Mouse (Mus musculus): ENCODE data around the gene Esam. TPM values are rescaled to one million over a fixed set of nuclear protein-coding genes. Genes with fewer than 3 reads are reported as not detected.

Gene Esam
- polyA plus RNA-seq, 1 experiment from 2014 or later, result 152 TPM

GRCm38 (mm10) chr9:37530888-37531705, 3.2 kb downstream of the Esam start:
- H3K4me3 ChIP-seq (ENCODE audit: low read depth, low read length), result peak overlapping the region; percentile 39
- peaks cover 27% of the 10 kb centered on the region for H3K27me3 ChIP-seq (ENCODE audit: insufficient read depth, low read length)
- DNase-seq (peak; percentile 89), ATAC-seq (ENCODE audit: insufficient read depth) (peak; percentile 81)
- 4% methylated on average over 31 of the region's 31 CpGs for WGBS
- peak; percentile 69 for TF ChIP-seq CTCF (IDR thresholded peaks at IDR 0.05; ENCODE audit: low read depth)
- H3K4me1 ChIP-seq (ENCODE audit: insufficient read depth), result peaks cover 19% of the 10 kb centered on the region
- no peaks in the 10 kb centered on the region; the same call in 1 of the 2 replicates for H3K36me3 ChIP-seq (ENCODE audit: insufficient read depth)
- peak overlapping the region; percentile 53 for H3K9ac ChIP-seq
- peak overlapping the region; percentile 61 for H3K4me2 ChIP-seq
- peak overlapping the region; percentile 81 for H3K27ac ChIP-seq (ENCODE audit: low read depth)
- no peaks in the 10 kb centered on the region for H3K9me3 ChIP-seq (ENCODE audit: low read depth, low read length)

DNA sequence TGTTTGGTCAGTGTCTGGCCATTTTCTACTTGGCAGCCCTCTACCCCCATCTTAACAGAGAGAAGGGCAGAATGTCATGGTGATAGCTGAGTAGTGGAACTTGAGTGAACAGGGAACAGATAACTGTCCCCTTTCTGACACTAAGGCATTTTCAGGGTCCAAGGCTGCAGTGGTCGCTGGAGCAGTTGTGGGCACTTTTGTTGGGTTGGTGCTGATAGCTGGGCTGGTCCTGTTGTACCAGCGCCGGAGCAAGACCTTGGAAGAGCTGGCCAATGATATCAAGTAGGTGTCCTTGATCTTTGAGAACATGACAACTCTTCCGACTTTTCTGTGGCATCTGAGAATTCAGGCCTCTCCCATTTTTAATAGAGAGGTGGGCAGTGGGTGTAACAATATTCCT, 9.0 kb downstream of the Esam start:
- no peak for DNase-seq
- Histone ChIP-seq H3K36me3 (ENCODE audit: insufficient read depth) (no peaks in the 10 kb centered on the region; the same call in 1 of the 2 replicates), H3K4me2 (no peak overlapping the region), H3K9me3 (ENCODE audit: low read depth, low read length) (no peaks in the 10 kb centered on the region), H3K4me1 (ENCODE audit: insufficient read depth) (no peaks in the 10 kb centered on the region; the same call in 1 of the 2 replicates), H3K27me3 (ENCODE audit: insufficient read depth, low read length) (no peaks in the 10 kb centered on the region), H3K4me3 (ENCODE audit: low read depth, low read length) (no peak overlapping the region), H3K27ac (ENCODE audit: low read depth) (no peak overlapping the region), H3K9ac (no peak overlapping the region)
- TF ChIP-seq CTCF (IDR thresholded peaks at IDR 0.05; ENCODE audit: low read depth), result no peak
- WGBS, result 82% methylated on average over 4 of the region's 4 CpGs
- ATAC-seq (ENCODE audit: insufficient read depth), result no peak

- Histone ChIP-seq H3K36me3 (ENCODE audit: insufficient read depth) (no peaks in the 10 kb centered on the region; the same call in 1 of the 2 replicates), H3K4me1 (ENCODE audit: insufficient read depth) (no peaks in the 10 kb centered on the region), H3K27ac (ENCODE audit: low read depth) (peak overlapping the region; percentile 28; the same call in 1 of the 2 replicates), H3K9me3 (ENCODE audit: low read depth, low read length) (no peaks in the 10 kb centered on the region), H3K4me3 (ENCODE audit: low read depth, low read length) (no peak overlapping the region), H3K27me3 (ENCODE audit: insufficient read depth, low read length) (no peaks in the 10 kb centered on the region), H3K4me2 (no peak overlapping the region), H3K9ac (no peak overlapping the region)
- peak; percentile 54 for DNase-seq
- 73% methylated on average over 5 of the region's 5 CpGs for WGBS
- no peak for ATAC-seq (ENCODE audit: insufficient read depth)
- no peak for TF ChIP-seq CTCF (IDR thresholded peaks at IDR 0.05; ENCODE audit: low read depth)
Measured at GRCm38 (mm10) chr9:37537658-37538250, 9.9 kb downstream of the Esam start.

DNA sequence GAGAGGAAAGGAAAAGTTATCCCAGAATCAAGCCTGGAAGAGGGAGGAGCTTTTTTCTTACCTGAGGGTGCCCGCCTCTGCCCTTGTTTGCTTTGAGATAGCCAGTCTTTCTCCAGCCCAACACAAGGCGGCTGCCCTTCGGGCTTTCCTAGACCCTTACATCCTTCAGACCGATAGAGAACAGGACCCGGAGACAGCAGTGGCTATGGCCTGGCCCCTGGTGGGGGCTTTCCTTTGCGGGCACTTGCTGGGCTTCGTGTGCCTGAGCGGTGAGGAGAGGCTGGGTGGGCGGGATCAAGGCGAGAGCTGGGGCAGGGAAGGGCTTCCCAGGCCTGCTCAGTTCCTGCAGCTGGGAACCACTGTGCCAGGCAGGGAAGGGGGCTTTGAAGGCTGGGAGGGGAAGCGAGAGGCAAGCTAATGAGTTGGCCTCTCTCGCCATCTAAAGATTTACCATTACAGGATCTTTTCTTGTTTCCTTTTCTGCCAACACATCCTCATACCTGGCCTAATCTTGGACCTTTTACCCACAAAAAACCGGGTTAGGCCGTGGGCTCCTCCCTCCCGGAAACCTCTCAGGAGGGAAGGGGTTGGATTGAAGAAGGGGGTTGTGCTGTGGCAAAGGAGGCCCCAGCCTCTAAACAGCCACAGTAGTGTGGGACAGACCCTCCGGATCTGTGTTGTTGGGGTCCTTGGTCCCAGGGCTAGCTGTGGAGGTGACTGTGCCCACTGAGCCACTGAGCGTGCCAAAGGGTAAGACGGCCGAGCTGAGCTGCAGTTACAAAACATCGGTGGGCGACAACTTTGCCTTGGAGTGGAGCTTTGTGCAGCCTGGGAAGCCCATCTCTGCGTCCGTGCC, 11.5 kb downstream of the Esam start, which contains the start of gene Vsig2:
Gene Vsig2, plus strand, starts transcription at position 86 of the 856 bp plus-strand sequence.
- DNase-seq, result no peak
- peak within 1 kb of the TSS; percentile 63 for H3K27ac ChIP-seq (ENCODE audit: low read depth)
- no peaks in the 10 kb centered on the region for H3K4me1 ChIP-seq (ENCODE audit: insufficient read depth)
- H3K9ac ChIP-seq, result 0 out of 2 replicates have a peak within 1 kb of the TSS, but pooled peaks have one; percentile 18
- peak; percentile 15; the same call in 1 of the 2 replicates for TF ChIP-seq CTCF (IDR thresholded peaks at IDR 0.05; ENCODE audit: low read depth)
- H3K4me3 ChIP-seq (ENCODE audit: low read depth, low read length), result no peak within 1 kb of the TSS
- no peaks in the 10 kb centered on the region; the same call in 1 of the 2 replicates for H3K36me3 ChIP-seq (ENCODE audit: insufficient read depth)
- no peaks in the 10 kb centered on the region for H3K27me3 ChIP-seq (ENCODE audit: insufficient read depth, low read length)
- 0 out of 2 replicates have a peak, but pooled peaks have one; percentile 40 for ATAC-seq (ENCODE audit: insufficient read depth)
- 49% methylated on average over 23 of the region's 23 CpGs for WGBS
- peak within 1 kb of the TSS; percentile 26; the same call in 1 of the 2 replicates for H3K4me2 ChIP-seq
- no peaks in the 10 kb centered on the region for H3K9me3 ChIP-seq (ENCODE audit: low read depth, low read length)

DNA sequence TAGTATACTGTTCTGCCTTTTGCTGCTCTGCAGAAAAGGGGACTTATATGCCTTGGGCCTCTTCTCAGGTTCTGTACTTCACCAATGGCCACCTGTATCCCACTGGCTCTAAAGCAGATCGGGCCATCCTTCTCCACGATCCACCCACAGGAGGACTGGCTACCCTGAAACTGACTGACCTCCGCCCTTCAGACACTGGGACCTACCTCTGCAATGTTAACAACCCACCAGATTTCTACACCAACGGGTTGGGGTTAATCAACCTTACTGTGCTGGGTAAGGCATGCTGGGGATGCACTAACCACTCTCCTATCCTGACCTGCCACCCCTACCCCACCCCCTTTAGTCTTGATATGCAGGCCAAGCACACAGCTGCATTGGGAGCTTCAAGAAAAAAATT, 12.3 kb downstream of the Esam start:
- Histone ChIP-seq H3K9ac (no peak overlapping the region), H3K36me3 (ENCODE audit: insufficient read depth) (no peaks in the 10 kb centered on the region; the same call in 1 of the 2 replicates), H3K9me3 (ENCODE audit: low read depth, low read length) (no peaks in the 10 kb centered on the region), H3K4me1 (ENCODE audit: insufficient read depth) (0 out of 2 replicates have a peak, but pooled peaks cover 5% of the 10 kb centered on the region), H3K27ac (ENCODE audit: low read depth) (peak overlapping the region; percentile 63; the same call in 1 of the 2 replicates), H3K4me2 (no peak overlapping the region), H3K27me3 (ENCODE audit: insufficient read depth, low read length) (peaks cover 4% of the 10 kb centered on the region; the same call in 1 of the 2 replicates), H3K4me3 (ENCODE audit: low read depth, low read length) (no peak overlapping the region)
- TF ChIP-seq CTCF (IDR thresholded peaks at IDR 0.05; ENCODE audit: low read depth), result no peak
- DNase-seq (no peak), ATAC-seq (ENCODE audit: insufficient read depth) (no peak)
- WGBS, result 89% methylated on average over 4 of the region's 4 CpGs

- peak; percentile 45 for DNase-seq
Measured at GRCm38 (mm10) chr9:37540701-37541575, 13.1 kb downstream of the Esam start.

More at GRCm38 (mm10) chr9:37540701-37541575, 13.1 kb downstream of the Esam start:
- Histone ChIP-seq H3K4me2 (no peak overlapping the region), H3K9ac (no peak overlapping the region), H3K36me3 (ENCODE audit: insufficient read depth) (no peaks in the 10 kb centered on the region), H3K27me3 (ENCODE audit: insufficient read depth, low read length) (peaks cover 11% of the 10 kb centered on the region), H3K4me3 (ENCODE audit: low read depth, low read length) (no peak overlapping the region), H3K27ac (ENCODE audit: low read depth) (peak overlapping the region; percentile 71), H3K4me1 (ENCODE audit: insufficient read depth) (0 out of 2 replicates have a peak, but pooled peaks cover 5% of the 10 kb centered on the region), H3K9me3 (ENCODE audit: low read depth, low read length) (no peaks in the 10 kb centered on the region)
- no peak for TF ChIP-seq CTCF (IDR thresholded peaks at IDR 0.05; ENCODE audit: low read depth)
- ATAC-seq (ENCODE audit: insufficient read depth), result peak; percentile 9; the same call in 1 of the 2 replicates
- 75% methylated on average over 6 of the region's 6 CpGs for WGBS
